In genomic region chr2:148681461-148681891, GRCm38 (mm10) we compare ENCODE assay signal across 7 mouse cellular contexts. TPM values are rescaled to one million over a fixed set of nuclear protein-coding genes. Genes with fewer than 3 reads are reported as not detected.
DNase-seq lines count a peak whose midpoint lies in the region; ATAC-seq and TF ChIP-seq lines count a peak whose summit lies in the region.

No protein-coding gene starts in this region.

- DNase-seq in Muller cell, postnatal 12 days (ENCODE audit: inconsistent ontology term), result peak; percentile 69
- peak; percentile 7 for DNase-seq in fibroblast of lung, adult 2 months (ENCODE audit: low read depth)
- peak; percentile 60 for DNase-seq in kidney, postnatal 14 days
- peak; percentile 80 for DNase-seq in lung, postnatal 0 days (ENCODE audit: low spot score)
- DNase-seq in ovary, postnatal 14 days (ENCODE audit: low spot score), result peak; percentile 30

- peak overlapping the region; percentile 99 for H3K4me3 ChIP-seq in bone marrow, adult 2 months (replicated peaks; ENCODE audit: control insufficient read depth, low read depth, low read length)
- peak overlapping the region; percentile 65 for H3K4me3 ChIP-seq in heart, embryonic 16.5 days (ENCODE audit: low read length)
- peak overlapping the region; percentile 77 for H3K4me3 ChIP-seq in lung, postnatal 0 days (ENCODE audit: low read depth, low read length)

- peak overlapping the region; percentile 78 for H3K9ac ChIP-seq in heart, embryonic 16.5 days (ENCODE audit: low read length)
- H3K9ac ChIP-seq in lung, postnatal 0 days (replicated peaks; ENCODE audit: low read depth), result peak overlapping the region; percentile 69

- H3K4me2 ChIP-seq in heart, embryonic 16.5 days (ENCODE audit: low read depth, low read length), result peak overlapping the region; percentile 94
- peak overlapping the region; percentile 83 for H3K4me2 ChIP-seq in lung, postnatal 0 days (replicated peaks; ENCODE audit: low read depth, low read length)

- 7% methylated on average over 17 of the region's 17 CpGs for WGBS in bone marrow, adult 2 months
- 6% methylated on average over 17 of the region's 17 CpGs for WGBS in heart, embryonic 16.5 days
- WGBS in lung, postnatal 0 days, result 4% methylated on average over 17 of the region's 17 CpGs

- ATAC-seq in heart, embryonic 16.5 days (replicated peaks; ENCODE audit: extremely low read depth, insufficient read depth, low FRiP score), result peak; percentile 60
- peak; percentile 51 for ATAC-seq in lung, postnatal 0 days

- peak; percentile 44; the same call in 1 of the 2 replicates for TF ChIP-seq CTCF in bone marrow, adult 2 months (IDR thresholded peaks at IDR 0.05; ENCODE audit: control insufficient read depth, insufficient read depth, low read length)
- TF ChIP-seq CTCF in lung, postnatal 0 days (IDR thresholded peaks at IDR 0.05), result peak; percentile 72

- no peak for TF ChIP-seq POLR2A in bone marrow, adult 2 months (IDR thresholded peaks at IDR 0.05; ENCODE audit: borderline replicate concordance, control insufficient read depth, low read depth, low read length)

- no peak for TF ChIP-seq EP300 in lung, postnatal 0 days (IDR thresholded peaks at IDR 0.05)

- H3K4me1 ChIP-seq in bone marrow, adult 2 months (ENCODE audit: control insufficient read depth, insufficient read depth, low read length), result peaks cover 3% of the 10 kb centered on the region
- H3K4me1 ChIP-seq in heart, embryonic 16.5 days (ENCODE audit: control insufficient read depth, insufficient read depth, low read length), result peaks cover 39% of the 10 kb centered on the region
- H3K4me1 ChIP-seq in lung, postnatal 0 days (ENCODE audit: insufficient read depth, low read depth, low read length), result peaks cover 4% of the 10 kb centered on the region; the same call in 1 of the 2 replicates

- no peaks in the 10 kb centered on the region for H3K27me3 ChIP-seq in heart, embryonic 16.5 days (ENCODE audit: control insufficient read depth, insufficient read depth, low read length)
- no peaks in the 10 kb centered on the region for H3K27me3 ChIP-seq in lung, postnatal 0 days (replicated peaks; ENCODE audit: insufficient read depth, low read length)

- H3K9me3 ChIP-seq in heart, embryonic 16.5 days (replicated peaks; ENCODE audit: control insufficient read depth, low read length), result no peaks in the 10 kb centered on the region
- no peaks in the 10 kb centered on the region for H3K9me3 ChIP-seq in lung, postnatal 0 days (ENCODE audit: low read length)

- H3K27ac ChIP-seq in bone marrow, adult 2 months (ENCODE audit: control insufficient read depth, insufficient read depth, low read depth, low read length, poor library complexity), result peak overlapping the region; percentile 82
- H3K27ac ChIP-seq in heart, embryonic 16.5 days (ENCODE audit: low read length), result peak overlapping the region; percentile 72
- H3K27ac ChIP-seq in lung, postnatal 0 days (ENCODE audit: low read length), result peak overlapping the region; percentile 93

- peaks cover 26% of the 10 kb centered on the region for H3K36me3 ChIP-seq in heart, embryonic 16.5 days (ENCODE audit: control insufficient read depth, insufficient read depth)
- peaks cover 5% of the 10 kb centered on the region; the same call in 1 of the 2 replicates for H3K36me3 ChIP-seq in lung, postnatal 0 days (ENCODE audit: insufficient read depth, low read length)

RNA-seq across cellular contexts. Expression of gene Gzf1, which starts 0.7 kb away (rescaled TPM):
- 5.1 and 8.5 TPM in 2 replicates for polyA plus RNA-seq in bone marrow, adult 2 months (2011; ENCODE audit: insufficient read depth, insufficient read length, low replicate concordance, missing spikeins)
- polyA plus RNA-seq in heart, embryonic 16.5 days (2015; fragmentation: Nextera tagmentation; extraction: Ambion mirVana), result 15.9 and 17.5 TPM in 2 replicates
- 21.3 and 23.7 TPM in 2 replicates for polyA plus RNA-seq in lung, postnatal 0 days (2015; fragmentation: Nextera tagmentation; extraction: Ambion mirVana)

RNA-seq across cellular contexts. Expression of gene Nxt1, which starts 9.1 kb away (rescaled TPM):
- 28.2 and 36.9 TPM in 2 replicates for polyA plus RNA-seq in bone marrow, adult 2 months (2011; ENCODE audit: insufficient read depth, insufficient read length, low replicate concordance, missing spikeins)
- polyA plus RNA-seq in heart, embryonic 16.5 days (2015; fragmentation: Nextera tagmentation; extraction: Ambion mirVana), result 50.5 and 61.3 TPM in 2 replicates
- polyA plus RNA-seq in lung, postnatal 0 days (2015; fragmentation: Nextera tagmentation; extraction: Ambion mirVana), result 46.2 and 46.4 TPM in 2 replicates

RNA-seq across cellular contexts. Expression of gene Napb, which starts 50.8 kb away (rescaled TPM):
- polyA plus RNA-seq in bone marrow, adult 2 months (2011; ENCODE audit: insufficient read depth, insufficient read length, low replicate concordance, missing spikeins), result 0.61 and 0.70 TPM in 2 replicates
- polyA plus RNA-seq in heart, embryonic 16.5 days (2015; fragmentation: Nextera tagmentation; extraction: Ambion mirVana), result 2.4 and 2.5 TPM in 2 replicates
- 1.4 TPM in 2 replicates for polyA plus RNA-seq in lung, postnatal 0 days (2015; fragmentation: Nextera tagmentation; extraction: Ambion mirVana)

Comparison
In these comparisons a context has a peak if more than half of its experiments do, and no peak if none do; other contexts are left out.
1. Peak in every context shown above with its lines: DNase-seq, ATAC-seq, H3K4me3 ChIP-seq and H3K27ac ChIP-seq.
2. DNase-seq: peak in every context shown above with its lines; median percentile 80 in lung, postnatal 0 days; 69 in Muller cell, postnatal 12 days; 60 in kidney, postnatal 14 days; 30 in ovary, postnatal 14 days; 7 in fibroblast of lung, adult 2 months.